Mouse (Mus musculus): ENCODE data around the gene Tmem245.

DNA sequence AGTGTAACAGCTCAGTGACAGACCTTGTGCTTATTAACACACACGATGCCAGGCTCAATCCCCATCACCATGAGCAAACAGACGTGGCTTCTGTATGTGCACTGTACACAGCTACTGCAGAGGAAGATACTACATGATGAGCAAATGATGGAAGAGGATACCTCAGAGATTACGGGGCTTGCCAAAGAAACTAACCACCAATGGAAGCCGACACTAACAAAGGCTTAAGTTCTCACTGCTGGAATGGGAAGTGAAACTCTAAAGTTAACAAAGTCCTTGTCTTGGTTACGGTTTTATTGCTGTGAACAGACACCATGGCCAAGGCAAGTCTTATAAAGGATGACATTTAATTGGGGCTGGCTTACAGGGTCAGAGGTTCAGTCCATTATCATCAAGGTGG lies 41.7 kb downstream of the Tmem245 start:
- no peak for TF ChIP-seq CTCF (IDR thresholded peaks at IDR 0.05; ENCODE audit: low read depth, low read length)
- TF ChIP-seq POLR2A (IDR thresholded peaks at IDR 0.05; ENCODE audit: extremely low read depth, insufficient read depth, low read length) = no peak

All from liver, adult 2 months (tissue).